ENCODE assay signal across 10 mouse cellular contexts in genomic region chr15:101181106-101181466, GRCm38 (mm10). TPM values are rescaled to one million over a fixed set of nuclear protein-coding genes. Genes with fewer than 3 reads are reported as not detected.
DNase-seq lines count a peak whose midpoint lies in the region; ATAC-seq and TF ChIP-seq lines count a peak whose summit lies in the region.
"Had no signal": no experiment of that assay in that cellular context is flagged by ENCODE, and none has a peak within 500 bp of the region (broad histone marks: within the 10 kb centered on the region; RNA-seq: fewer than 3 reads in every experiment).

No protein-coding gene starts in this region.

- no peak overlapping the region for H3K9ac ChIP-seq in heart, embryonic 15.5 days
- H3K9ac ChIP-seq in lung, postnatal 0 days (replicated peaks; ENCODE audit: low read depth) = no peak overlapping the region
- no peak overlapping the region for H3K9ac ChIP-seq in embryonic facial prominence, embryonic 15.5 days
- H3K9ac ChIP-seq: midbrain, embryonic 12.5 days had no signal

- TF ChIP-seq CTCF in lung, postnatal 0 days (IDR thresholded peaks at IDR 0.05) = peak; percentile 4; the same call in 1 of the 2 replicates
- TF ChIP-seq CTCF in small intestine, adult 2 months (IDR thresholded peaks at IDR 0.05; ENCODE audit: extremely low read depth, insufficient read length, insufficient replicate concordance, low read depth, low read length) = peak; percentile 30; the same call in 1 of the 2 replicates

- peak overlapping the region; percentile 18; the same call in 1 of the 2 replicates for H3K27ac ChIP-seq in heart, embryonic 15.5 days
- H3K27ac ChIP-seq in lung, postnatal 0 days (ENCODE audit: low read length) = no peak overlapping the region
- peak overlapping the region; percentile 40; the same call in 1 of the 2 replicates for H3K27ac ChIP-seq in embryonic facial prominence, embryonic 15.5 days (replicated peaks)
- peak overlapping the region; percentile 69 for H3K27ac ChIP-seq in small intestine, adult 2 months (ENCODE audit: insufficient read depth, low read depth, low read length)
- H3K27ac ChIP-seq: midbrain, embryonic 12.5 days had no signal

- H3K36me3 ChIP-seq in heart, embryonic 15.5 days = peaks cover 5% of the 10 kb centered on the region
- H3K36me3 ChIP-seq in lung, postnatal 0 days (ENCODE audit: insufficient read depth, low read length) = no peaks in the 10 kb centered on the region
- 0 out of 2 replicates have a peak, but pooled peaks cover 8% of the 10 kb centered on the region for H3K36me3 ChIP-seq in embryonic facial prominence, embryonic 15.5 days
- H3K36me3 ChIP-seq in small intestine, adult 2 months (ENCODE audit: control insufficient read depth, insufficient read depth, low read length) = peaks cover 6% of the 10 kb centered on the region

- no peak for ATAC-seq in heart, embryonic 15.5 days (replicated peaks; ENCODE audit: insufficient number of reproducible peaks, insufficient read depth, low FRiP score, low read depth)
- no peak for ATAC-seq in lung, postnatal 0 days
- ATAC-seq in embryonic facial prominence, embryonic 15.5 days (ENCODE audit: insufficient number of reproducible peaks, low FRiP score, low TSS enrichment, low read depth) = no peak

- WGBS in heart, embryonic 15.5 days = 33% methylated on average over 5 of the region's 5 CpGs
- 41% methylated on average over 5 of the region's 5 CpGs for WGBS in lung, postnatal 0 days
- 28% methylated on average over 5 of the region's 5 CpGs for WGBS in embryonic facial prominence, embryonic 15.5 days
- WGBS in small intestine, adult 2 months = 18% methylated on average over 5 of the region's 5 CpGs

- DNase-seq in heart, adult 8-10 months (ENCODE audit: low spot score) = no peak
- DNase-seq in lung, postnatal 0 days (ENCODE audit: low spot score) = no peak
- no peak for DNase-seq in lung, adult 18-20 months
- DNase-seq in frontal cortex, postnatal 10 days (ENCODE audit: low spot score in 2 of 2) = no peak
- DNase-seq in retina, postnatal 1 day = no peak
- DNase-seq: cerebellum, adult 18-20 months had no signal

- TF ChIP-seq POLR2A in small intestine, adult 2 months (IDR thresholded peaks at IDR 0.05; ENCODE audit: low read depth, low read length) = no peak

- H3K4me2 ChIP-seq in heart, embryonic 15.5 days = no peak overlapping the region
- H3K4me2 ChIP-seq in lung, postnatal 0 days (replicated peaks; ENCODE audit: low read depth, low read length) = no peak overlapping the region
- H3K4me2 ChIP-seq in embryonic facial prominence, embryonic 15.5 days (replicated peaks) = no peak overlapping the region
- H3K4me2 ChIP-seq: midbrain, embryonic 12.5 days had no signal

- no peaks in the 10 kb centered on the region for H3K9me3 ChIP-seq in heart, embryonic 15.5 days (replicated peaks)
- no peaks in the 10 kb centered on the region for H3K9me3 ChIP-seq in lung, postnatal 0 days (ENCODE audit: low read length)
- H3K9me3 ChIP-seq in embryonic facial prominence, embryonic 15.5 days (replicated peaks) = no peaks in the 10 kb centered on the region
- H3K9me3 ChIP-seq: midbrain, embryonic 12.5 days had no signal

- peaks cover 48% of the 10 kb centered on the region for H3K4me1 ChIP-seq in heart, embryonic 15.5 days (replicated peaks)
- peaks cover 37% of the 10 kb centered on the region; the same call in 1 of the 2 replicates for H3K4me1 ChIP-seq in lung, postnatal 0 days (ENCODE audit: insufficient read depth, low read depth, low read length)
- H3K4me1 ChIP-seq in embryonic facial prominence, embryonic 15.5 days = peaks cover 62% of the 10 kb centered on the region
- H3K4me1 ChIP-seq in small intestine, adult 2 months (ENCODE audit: control insufficient read depth, insufficient read depth, insufficient read length, low read length) = peaks cover 37% of the 10 kb centered on the region

- no peak for TF ChIP-seq EP300 in lung, postnatal 0 days (IDR thresholded peaks at IDR 0.05)

- no peak overlapping the region for H3K4me3 ChIP-seq in heart, embryonic 15.5 days
- H3K4me3 ChIP-seq in lung, postnatal 0 days (ENCODE audit: low read depth, low read length) = no peak overlapping the region
- H3K4me3 ChIP-seq in embryonic facial prominence, embryonic 15.5 days (replicated peaks) = no peak overlapping the region
- peak overlapping the region; percentile 2; the same call in 1 of the 2 replicates for H3K4me3 ChIP-seq in small intestine, adult 2 months (ENCODE audit: low read depth, low read length)
- H3K4me3 ChIP-seq: midbrain, embryonic 12.5 days had no signal

- no peaks in the 10 kb centered on the region for H3K27me3 ChIP-seq in heart, embryonic 15.5 days
- no peaks in the 10 kb centered on the region for H3K27me3 ChIP-seq in lung, postnatal 0 days (replicated peaks; ENCODE audit: insufficient read depth, low read length)
- H3K27me3 ChIP-seq in embryonic facial prominence, embryonic 15.5 days = no peaks in the 10 kb centered on the region
- H3K27me3 ChIP-seq in small intestine, adult 2 months (ENCODE audit: control insufficient read depth, insufficient read depth, low read length) = no peaks in the 10 kb centered on the region
- H3K27me3 ChIP-seq: midbrain, embryonic 12.5 days had no signal

RNA-seq across cellular contexts. Expression of gene Acvr1b, which starts 7.2 kb away (rescaled TPM):
- polyA plus RNA-seq in heart, embryonic 15.5 days (2015; fragmentation: Nextera tagmentation; extraction: Ambion mirVana) = 5.8 and 6.9 TPM in 2 replicates
- 10 to 100 TPM; 12.1 to 14.7 (median 13.9) TPM for total RNA-seq in heart, adult 8-10 months (2022)
- 6.6 and 7.4 TPM in 2 replicates for polyA plus RNA-seq in lung, postnatal 0 days (2015; fragmentation: Nextera tagmentation; extraction: Ambion mirVana)
- 10.5 and 11.4 TPM in 2 replicates for polyA plus RNA-seq in embryonic facial prominence, embryonic 15.5 days (2015; fragmentation: Nextera tagmentation; extraction: Ambion mirVana)
- 21.5 and 46.0 TPM in 2 replicates for polyA plus RNA-seq in small intestine, adult 2 months (2012; rRNA removed)

RNA-seq across cellular contexts. Expression of gene Grasp, which starts 42.9 kb away (rescaled TPM):
- 3.3 and 5.0 TPM in 2 replicates for polyA plus RNA-seq in heart, embryonic 15.5 days (2015; fragmentation: Nextera tagmentation; extraction: Ambion mirVana)
- total RNA-seq in heart, adult 8-10 months (2022) = 10 to 100 TPM in 1 of 4 experiments, 1 to 10 TPM in 3; 7.6 to 10.2 (median 9.5) TPM
- 8.2 and 8.6 TPM in 2 replicates for polyA plus RNA-seq in lung, postnatal 0 days (2015; fragmentation: Nextera tagmentation; extraction: Ambion mirVana)
- 11.4 and 15.1 TPM in 2 replicates for polyA plus RNA-seq in embryonic facial prominence, embryonic 15.5 days (2015; fragmentation: Nextera tagmentation; extraction: Ambion mirVana)
- 7.3 and 8.5 TPM in 2 replicates for polyA plus RNA-seq in small intestine, adult 2 months (2012; rRNA removed)

RNA-seq across cellular contexts. Expression of gene Acvrl1, which starts 52.8 kb away (rescaled TPM):
- 13.1 and 17.1 TPM in 2 replicates for polyA plus RNA-seq in heart, embryonic 15.5 days (2015; fragmentation: Nextera tagmentation; extraction: Ambion mirVana)
- 10 to 100 TPM; 19.8 to 30.3 (median 23.0) TPM for total RNA-seq in heart, adult 8-10 months (2022)
- polyA plus RNA-seq in lung, postnatal 0 days (2015; fragmentation: Nextera tagmentation; extraction: Ambion mirVana) = 159 and 168 TPM in 2 replicates
- 17.5 and 19.6 TPM in 2 replicates for polyA plus RNA-seq in embryonic facial prominence, embryonic 15.5 days (2015; fragmentation: Nextera tagmentation; extraction: Ambion mirVana)
- 19.6 and 35.5 TPM in 2 replicates for polyA plus RNA-seq in small intestine, adult 2 months (2012; rRNA removed)
